Comparison of ENCODE assay signal across 9 mouse cellular contexts in the genomic region with DNA sequence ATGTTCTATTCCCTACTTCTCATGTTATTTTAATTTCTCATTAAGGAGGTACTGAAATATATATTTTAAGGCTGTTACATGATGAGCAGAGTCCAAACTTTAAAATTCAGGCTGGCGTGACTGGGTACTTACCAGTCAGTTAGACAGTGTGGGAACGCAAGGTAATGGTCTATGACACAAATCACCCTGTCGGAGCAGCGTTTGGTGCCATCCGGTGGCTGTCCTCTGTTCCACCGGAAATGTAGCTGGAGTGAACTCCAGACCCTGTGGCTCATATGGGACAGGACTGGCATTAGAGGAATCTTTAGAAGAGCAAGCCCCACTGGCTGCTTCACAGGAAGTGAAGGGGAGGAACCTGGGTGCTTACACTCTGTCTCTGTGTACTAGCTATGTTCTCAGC.
DNase-seq lines count a peak whose midpoint lies in the region; ATAC-seq lines count a peak whose summit lies in the region.
"Had no signal": no experiment of that assay in that cellular context is flagged by ENCODE, and none has a peak within 500 bp of the region (broad histone marks: within the 10 kb centered on the region; RNA-seq: fewer than 3 reads in every experiment).

No protein-coding gene starts in this region.

- H3K9me3 ChIP-seq in hindbrain, embryonic 11.5 days (ENCODE audit: control insufficient read depth, low read length), result no peaks in the 10 kb centered on the region
- no peaks in the 10 kb centered on the region for H3K9me3 ChIP-seq in hindbrain, embryonic 13.5 days
- H3K9me3 ChIP-seq in embryonic facial prominence, embryonic 11.5 days (replicated peaks; ENCODE audit: control insufficient read depth, low read length), result no peaks in the 10 kb centered on the region

- peak; percentile 51 for DNase-seq in hindbrain, embryonic 11.5 days (ENCODE audit: low spot score)
- peak; percentile 52 for DNase-seq in Muller cell, postnatal 12 days (ENCODE audit: inconsistent ontology term)
- DNase-seq in embryonic facial prominence, embryonic 11.5 days (ENCODE audit: low spot score), result peak; percentile 52
- DNase-seq in left cerebral cortex, postnatal 4 days, result peak; percentile 71
- peak; percentile 20 for DNase-seq in right cerebral cortex, postnatal 14 days
- DNase-seq in thymus, postnatal 36 days, result no peak
- no peak for DNase-seq in gastrocnemius, postnatal 25 days

- no peak overlapping the region for H3K27ac ChIP-seq in hindbrain, embryonic 11.5 days (ENCODE audit: low read depth, low read length)
- no peak overlapping the region for H3K27ac ChIP-seq in hindbrain, embryonic 13.5 days
- H3K27ac ChIP-seq in embryonic facial prominence, embryonic 11.5 days (replicated peaks; ENCODE audit: low read depth, low read length), result no peak overlapping the region

- no peaks in the 10 kb centered on the region for H3K27me3 ChIP-seq in hindbrain, embryonic 11.5 days (ENCODE audit: control insufficient read depth, insufficient read depth, low read length)
- no peaks in the 10 kb centered on the region for H3K27me3 ChIP-seq in hindbrain, embryonic 13.5 days
- no peaks in the 10 kb centered on the region for H3K27me3 ChIP-seq in embryonic facial prominence, embryonic 11.5 days (ENCODE audit: control insufficient read depth, insufficient read depth, low read length)
- H3K27me3 ChIP-seq: megakaryocyte, embryonic 14.5 days had no signal

- 60% methylated on average over 6 of the region's 6 CpGs for WGBS in hindbrain, embryonic 11.5 days
- WGBS in hindbrain, embryonic 13.5 days, result 51% methylated on average over 6 of the region's 6 CpGs
- WGBS in embryonic facial prominence, embryonic 11.5 days, result 60% methylated on average over 6 of the region's 6 CpGs

- ATAC-seq in hindbrain, embryonic 11.5 days (ENCODE audit: low FRiP score), result no peak
- ATAC-seq in hindbrain, embryonic 13.5 days (ENCODE audit: low FRiP score), result no peak
- ATAC-seq in embryonic facial prominence, embryonic 11.5 days (replicated peaks; ENCODE audit: insufficient number of reproducible peaks, low FRiP score, low TSS enrichment, low read depth), result no peak

- H3K9ac ChIP-seq in hindbrain, embryonic 11.5 days (ENCODE audit: low read depth, low read length), result no peak overlapping the region
- H3K9ac ChIP-seq in hindbrain, embryonic 13.5 days, result no peak overlapping the region
- no peak overlapping the region for H3K9ac ChIP-seq in embryonic facial prominence, embryonic 11.5 days (replicated peaks; ENCODE audit: low read length)

- intact Hi-C loops in left cerebral cortex, postnatal 4 days (cut with DNase I), result loop anchor here (5.0 kb wide), 1 partner anchor 740 kb away; no protein-coding TSS in a partner anchor

- H3K4me2 ChIP-seq in hindbrain, embryonic 11.5 days (replicated peaks; ENCODE audit: low read depth, low read length), result no peak overlapping the region
- no peak overlapping the region for H3K4me2 ChIP-seq in hindbrain, embryonic 13.5 days
- no peak overlapping the region for H3K4me2 ChIP-seq in embryonic facial prominence, embryonic 11.5 days (ENCODE audit: low read depth, low read length)

- no peaks in the 10 kb centered on the region for H3K36me3 ChIP-seq in hindbrain, embryonic 11.5 days (ENCODE audit: control insufficient read depth, insufficient read depth, low read length)
- H3K36me3 ChIP-seq in hindbrain, embryonic 13.5 days, result no peaks in the 10 kb centered on the region
- H3K36me3 ChIP-seq in embryonic facial prominence, embryonic 11.5 days (replicated peaks; ENCODE audit: control insufficient read depth, insufficient read depth, low read depth, low read length), result no peaks in the 10 kb centered on the region

- no peaks in the 10 kb centered on the region for H3K4me1 ChIP-seq in hindbrain, embryonic 11.5 days (replicated peaks; ENCODE audit: control insufficient read depth, insufficient read depth, low read length)
- peaks cover 6% of the 10 kb centered on the region for H3K4me1 ChIP-seq in hindbrain, embryonic 13.5 days (replicated peaks)
- H3K4me1 ChIP-seq in embryonic facial prominence, embryonic 11.5 days (ENCODE audit: control insufficient read depth, insufficient read depth, low read length), result no peaks in the 10 kb centered on the region
- H3K4me1 ChIP-seq: megakaryocyte, embryonic 14.5 days had no signal

- no peak overlapping the region for H3K4me3 ChIP-seq in hindbrain, embryonic 11.5 days (ENCODE audit: low read depth, low read length)
- no peak overlapping the region for H3K4me3 ChIP-seq in hindbrain, embryonic 13.5 days
- no peak overlapping the region for H3K4me3 ChIP-seq in embryonic facial prominence, embryonic 11.5 days (ENCODE audit: low read depth, low read length)
- H3K4me3 ChIP-seq: megakaryocyte, embryonic 14.5 days had no signal

Comparison
In these comparisons a context has a peak if more than half of its experiments do, and no peak if none do; other contexts are left out.
1. DNase-seq: peak in hindbrain, embryonic 11.5 days (single experiment), Muller cell, postnatal 12 days (single experiment), embryonic facial prominence, embryonic 11.5 days (single experiment), left cerebral cortex, postnatal 4 days (single experiment) and right cerebral cortex, postnatal 14 days (single experiment); none in thymus, postnatal 36 days (0 of 2) and gastrocnemius, postnatal 25 days (single experiment).